Mouse (Mus musculus) MEL (cell line): Measurements from ENCODE around the gene Mthfs.

Source experiments
- CTCF ChIP-seq, 3 experiments: IDR thresholded peaks in 2 of 3; conservative IDR thresholded peaks in 1 of 3; 2 replicates each; pipeline ENCODE4 v1.5.1; 2011 to 2012; ENCODE audit warnings: low read length in 3 of 3, low read depth in 2 of 3, mild to moderate bottlenecking in 2 of 3, improper control_type of control experiment in 1 of 3, inconsistent platforms in 1 of 3, mixed read lengths in 1 of 3, moderate library complexity in 1 of 3; ENCODE audit not compliant: control insufficient read depth in 1 of 3, insufficient read depth in 1 of 3, poor library complexity in 1 of 3, severe bottlenecking in 1 of 3
- EP300 ChIP-seq, 2 experiments: IDR thresholded peaks; 2 replicates each; pipeline ENCODE4 v1.6.1; 2011; ENCODE audit warnings: improper control_type of control experiment in 2 of 2, low read length in 2 of 2, low read depth in 1 of 2, mild to moderate bottlenecking in 1 of 2
- HCFC1 ChIP-seq: IDR thresholded peaks from 2 replicates; pipeline ENCODE4 v1.6.1; 2012; ENCODE audit warnings: low read depth, mild to moderate bottlenecking, inconsistent platforms, low read length, improper control_type of control experiment, moderate library complexity
- MAFK ChIP-seq: IDR thresholded peaks from 2 replicates; pipeline ENCODE4 v1.6.1; 2011; ENCODE audit warnings: low read depth, mild to moderate bottlenecking, low read length, improper control_type of control experiment, borderline replicate concordance
- MAX ChIP-seq: IDR thresholded peaks from 2 replicates; pipeline ENCODE4 v1.6.1; 2011; ENCODE audit warnings: low read length, improper control_type of control experiment
- POLR2A ChIP-seq, 2 experiments: IDR thresholded peaks; 2 replicates each; pipeline ENCODE4 v1.6.1; 2011 to 2012; ENCODE audit warnings: low read length in 2 of 2, mild to moderate bottlenecking in 2 of 2, control low read depth in 1 of 2, improper control_type of control experiment in 1 of 2, low read depth in 1 of 2, moderate library complexity in 1 of 2; ENCODE audit not compliant: control insufficient read depth in 1 of 2, insufficient read depth in 1 of 2, poor library complexity in 1 of 2
- SIN3A ChIP-seq: IDR thresholded peaks from 2 replicates; pipeline ENCODE4 v1.6.1; 2012; ENCODE audit warnings: low read length, improper control_type of control experiment, inconsistent platforms
- TBP ChIP-seq: IDR thresholded peaks from 2 replicates; pipeline ENCODE4 v1.8.0; 2011; ENCODE audit warnings: low read depth, low read length, improper control_type of control experiment
- ZKSCAN1 ChIP-seq: IDR thresholded peaks from 2 replicates; pipeline ENCODE4 v1.6.1; 2012; ENCODE audit warnings: low read depth, mild to moderate bottlenecking, inconsistent platforms, low read length, improper control_type of control experiment, moderate library complexity

DNA sequence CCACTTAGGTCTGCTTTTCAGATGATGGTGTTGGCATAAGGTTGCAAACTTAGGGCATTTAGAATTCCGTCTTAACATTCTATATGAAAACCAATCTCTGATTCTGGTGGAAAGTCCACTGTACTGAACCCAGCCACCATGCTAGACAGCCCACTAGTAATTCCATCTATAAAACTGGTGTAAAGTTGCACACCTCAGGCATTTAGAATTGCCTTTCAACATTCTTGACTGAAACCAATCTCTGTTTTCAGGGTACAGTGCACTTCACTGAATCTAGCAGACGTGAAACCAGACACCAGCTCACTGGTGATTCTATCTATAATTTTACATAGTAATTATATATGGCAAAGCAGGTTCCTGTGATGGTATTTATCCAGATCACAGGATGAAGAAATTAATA, 95.2 kb downstream of the Mthfs start:
- no peak for TF ChIP-seq TBP
- TF ChIP-seq POLR2A (IDR thresholded peaks at IDR 0.05; ENCODE audit: control insufficient read depth in 1 of 2, insufficient read depth in 1 of 2, low read depth in 1 of 2, low read length in 2 of 2, poor library complexity in 1 of 2), result no peak
- TF ChIP-seq EP300 (IDR thresholded peaks at IDR 0.05; ENCODE audit: low read depth in 1 of 2, low read length in 2 of 2), result no peak
- TF ChIP-seq MAFK, result no peak
- TF ChIP-seq CTCF (IDR thresholded peaks at IDR 0.05 in 2 of 3, conservative IDR thresholded peaks at IDR 0.05 in 1 of 3; ENCODE audit: control insufficient read depth in 1 of 3, insufficient read depth in 1 of 3, low read depth in 2 of 3, low read length in 3 of 3, poor library complexity in 1 of 3, severe bottlenecking in 1 of 3), result no peak
- TF ChIP-seq HCFC1, result no peak
- no peak for TF ChIP-seq MAX
- no peak for TF ChIP-seq SIN3A
- TF ChIP-seq ZKSCAN1, result no peak
